ENCODE assay signal across 8 mouse cellular contexts in genomic region chr13:93939363-93940127, GRCm38 (mm10).
DNase-seq lines count a peak whose midpoint lies in the region; ATAC-seq lines count a peak whose summit lies in the region.

No protein-coding gene starts in this region.

- intact Hi-C loops in left cerebral cortex, postnatal 25 days (cut with DNase I): no loop called here

- no peaks in the 10 kb centered on the region for H3K9me3 ChIP-seq in limb, embryonic 15.5 days
- no peaks in the 10 kb centered on the region for H3K9me3 ChIP-seq in stomach, embryonic 15.5 days
- H3K9me3 ChIP-seq in midbrain, embryonic 14.5 days (ENCODE audit: control insufficient read depth, low read length): no peaks in the 10 kb centered on the region

- H3K36me3 ChIP-seq in limb, embryonic 15.5 days: no peaks in the 10 kb centered on the region
- H3K36me3 ChIP-seq in stomach, embryonic 15.5 days: no peaks in the 10 kb centered on the region
- H3K36me3 ChIP-seq in midbrain, embryonic 14.5 days (ENCODE audit: control insufficient read depth, insufficient read depth, low read length): no peaks in the 10 kb centered on the region

- no peaks in the 10 kb centered on the region for H3K27me3 ChIP-seq in limb, embryonic 15.5 days
- no peaks in the 10 kb centered on the region for H3K27me3 ChIP-seq in stomach, embryonic 15.5 days (replicated peaks)
- H3K27me3 ChIP-seq in midbrain, embryonic 14.5 days (ENCODE audit: control insufficient read depth, insufficient read depth, low read length): no peaks in the 10 kb centered on the region

- 61% methylated on average over 6 of the region's 6 CpGs for WGBS in limb, embryonic 15.5 days
- 37% methylated on average over 6 of the region's 6 CpGs for WGBS in stomach, embryonic 15.5 days
- WGBS in midbrain, embryonic 14.5 days: 83% methylated on average over 6 of the region's 6 CpGs

- no peak overlapping the region for H3K4me3 ChIP-seq in limb, embryonic 15.5 days
- no peak overlapping the region for H3K4me3 ChIP-seq in stomach, embryonic 15.5 days (replicated peaks)
- H3K4me3 ChIP-seq in midbrain, embryonic 14.5 days (replicated peaks; ENCODE audit: low read depth, low read length): no peak overlapping the region

- no peak overlapping the region for H3K9ac ChIP-seq in limb, embryonic 15.5 days
- no peak overlapping the region for H3K9ac ChIP-seq in stomach, embryonic 15.5 days
- no peak overlapping the region for H3K9ac ChIP-seq in midbrain, embryonic 14.5 days (replicated peaks; ENCODE audit: low read length)

- ATAC-seq in limb, embryonic 15.5 days (ENCODE audit: insufficient number of reproducible peaks, low FRiP score, low TSS enrichment, low read depth): no peak
- peak; percentile 33 for ATAC-seq in stomach, embryonic 15.5 days (ENCODE audit: insufficient read depth, low FRiP score, low read depth)
- ATAC-seq in midbrain, embryonic 14.5 days (ENCODE audit: low FRiP score, low TSS enrichment): no peak

- peaks cover 34% of the 10 kb centered on the region for H3K4me1 ChIP-seq in limb, embryonic 15.5 days
- H3K4me1 ChIP-seq in stomach, embryonic 15.5 days: peaks cover 10% of the 10 kb centered on the region
- H3K4me1 ChIP-seq in midbrain, embryonic 14.5 days (ENCODE audit: control insufficient read depth, insufficient read depth, low read length): no peaks in the 10 kb centered on the region

- DNase-seq in ovary, postnatal 36 days (ENCODE audit: low spot score): peak; percentile 66
- DNase-seq in ovary, postnatal 14 days (ENCODE audit: low spot score): no peak
- peak; percentile 22 to 55 for DNase-seq in gastrocnemius, postnatal 4 days (ENCODE audit: low spot score in 2 of 2)
- no peak for DNase-seq in midbrain, embryonic 14.5 days
- no peak for DNase-seq in left cerebral cortex, postnatal 25 days (ENCODE audit: low spot score in 2 of 2)
- no peak for DNase-seq in thymus, postnatal 10 days (ENCODE audit: low spot score in 2 of 2)

- no peak overlapping the region for H3K4me2 ChIP-seq in limb, embryonic 15.5 days
- H3K4me2 ChIP-seq in stomach, embryonic 15.5 days: no peak overlapping the region
- H3K4me2 ChIP-seq in midbrain, embryonic 14.5 days (ENCODE audit: low read length): no peak overlapping the region

- H3K27ac ChIP-seq in limb, embryonic 15.5 days: peak overlapping the region; percentile 47
- H3K27ac ChIP-seq in stomach, embryonic 15.5 days: peak overlapping the region; percentile 80
- no peak overlapping the region for H3K27ac ChIP-seq in midbrain, embryonic 14.5 days (replicated peaks; ENCODE audit: low read depth, low read length)

Comparison
In these comparisons a context has a peak if more than half of its experiments do, and no peak if none do; other contexts are left out.
1. DNase-seq: peak in ovary, postnatal 36 days (single experiment) and gastrocnemius, postnatal 4 days (2 of 2); none in ovary, postnatal 14 days (single experiment), midbrain, embryonic 14.5 days (single experiment), left cerebral cortex, postnatal 25 days (0 of 2) and thymus, postnatal 10 days (0 of 2).